Mouse (Mus musculus) adrenal gland, adult 8-10 months (tissue): ENCODE results near the gene Ccdc91. TPM values are rescaled to one million over a fixed set of nuclear protein-coding genes. Genes with fewer than 3 reads are reported as not detected.

Source experiments
- DNase-seq: peaks from one replicate; pipeline ENCODE4 v3.0.0; 2022
- total RNA-seq, 4 experiments: library from RNA; stranded (reverse); gene quantifications; 2 replicates each; pipeline ENCODE4 v1.2.4; 2022

Ccdc91 gene
- total RNA-seq, 4 experiments from 2014 or later = 56.0 to 70.2 (median 62.4) TPM

- DNase-seq = no peak
Observed at GRCm38 (mm10) chr6:147574454-147575182, 99.0 kb downstream of the Ccdc91 start.

DNA sequence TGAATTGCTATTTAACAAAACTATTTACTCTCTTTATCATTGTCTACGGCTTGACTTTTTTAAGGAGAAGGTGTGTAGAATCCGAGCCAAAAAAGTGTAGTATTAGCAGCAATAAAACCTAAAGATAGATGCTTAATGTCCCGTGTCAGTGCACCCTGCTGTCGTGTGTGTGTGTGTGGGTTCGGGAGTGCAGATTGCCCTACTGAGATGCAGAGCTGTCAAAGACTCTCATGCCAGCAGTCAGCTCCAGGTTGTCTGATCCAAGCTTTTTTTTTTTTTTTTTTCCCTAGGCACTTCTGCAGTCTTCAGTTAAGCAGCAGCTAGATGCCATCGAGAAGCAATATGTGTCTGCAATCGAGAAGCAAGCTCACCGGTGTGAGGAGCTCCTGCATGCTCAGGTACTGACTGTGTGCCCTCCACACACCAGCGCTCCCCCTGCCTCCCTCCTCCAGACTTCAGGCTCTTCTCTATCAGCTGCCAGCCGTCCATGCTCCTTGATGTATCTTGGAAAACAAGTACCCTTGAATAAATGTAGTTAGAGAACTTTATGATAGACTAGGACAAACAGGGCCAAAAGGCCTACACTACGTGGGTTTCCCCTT is 99.7 kb downstream of the Ccdc91 start:
- no peak for DNase-seq

GRCm38 (mm10) chr6:147587675-147588074 is 112.0 kb downstream of the Ccdc91 start:
- DNase-seq = no peak

GRCm38 (mm10) chr6:147606666-147607065 is 131.0 kb downstream of the Ccdc91 start:
- DNase-seq = no peak

- DNase-seq = no peak
Observed at GRCm38 (mm10) chr6:147607613-147608012, 132.0 kb downstream of the Ccdc91 start.

- no peak for DNase-seq
Observed at GRCm38 (mm10) chr6:147615306-147615705, 139.7 kb downstream of the Ccdc91 start.

- DNase-seq = no peak
Observed at GRCm38 (mm10) chr6:147623142-147623541, 147.5 kb downstream of the Ccdc91 start.

DNA sequence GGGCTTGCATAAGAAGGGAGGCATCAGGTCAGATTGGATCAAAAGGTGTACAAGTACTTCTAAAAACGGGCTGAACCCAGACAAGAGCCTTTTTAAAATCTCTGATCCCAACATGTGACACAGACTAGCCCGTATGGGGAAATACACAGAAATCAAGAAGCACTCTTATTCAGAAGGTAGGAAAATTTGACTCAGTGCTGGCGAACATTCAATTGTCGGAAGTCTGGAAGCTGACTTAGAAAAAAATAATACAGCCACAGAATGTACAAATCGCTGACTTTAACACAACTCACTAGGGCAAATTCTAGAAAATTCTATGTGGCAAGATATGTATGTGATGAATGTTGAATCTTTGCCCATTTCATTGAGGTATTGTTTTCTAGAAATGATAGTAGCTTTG is 160.8 kb downstream of the Ccdc91 start:
- DNase-seq = no peak

DNA sequence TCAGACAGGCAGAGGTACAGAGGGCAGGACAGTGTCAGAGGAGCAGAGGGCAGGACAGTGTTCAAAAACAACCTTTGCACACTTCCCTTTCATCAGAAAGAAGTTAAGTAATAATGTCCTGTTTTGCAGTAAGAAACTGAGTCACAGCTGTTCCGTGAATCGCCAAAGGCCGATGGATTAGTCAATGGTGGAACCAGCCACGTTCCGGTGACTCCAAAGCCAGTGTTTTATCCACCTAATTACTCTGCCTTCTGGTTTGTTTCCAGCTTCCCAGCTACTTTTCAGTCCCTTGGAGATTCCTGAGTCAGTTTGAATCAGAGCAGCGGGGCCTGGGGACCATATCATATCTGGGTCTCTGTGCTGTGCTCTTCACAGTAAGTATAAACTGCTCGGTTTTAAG is 168.2 kb downstream of the Ccdc91 start:
- DNase-seq = no peak

DNA sequence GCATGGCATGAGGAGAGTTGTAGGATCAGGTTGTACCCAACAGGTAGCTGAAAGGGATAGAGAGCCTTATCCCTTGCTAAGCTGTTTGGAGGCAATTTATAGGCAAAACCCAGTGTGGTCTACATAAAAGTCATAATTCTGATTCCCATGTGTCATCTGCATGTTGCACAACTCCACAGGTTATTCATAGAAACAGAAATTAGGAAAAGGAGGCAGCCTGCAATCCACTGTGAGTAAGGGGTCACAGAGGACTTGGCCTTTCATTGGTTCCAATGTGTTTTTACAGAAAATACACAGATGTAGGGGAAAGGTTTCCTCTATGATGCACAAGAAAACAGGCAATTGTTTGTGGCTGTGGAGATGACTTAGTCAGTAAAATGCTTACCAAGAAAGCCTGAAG is 168.8 kb downstream of the Ccdc91 start:
- no peak for DNase-seq

GRCm38 (mm10) chr6:147646401-147646968 is 170.9 kb downstream of the Ccdc91 start:
- DNase-seq = no peak

GRCm38 (mm10) chr6:147658025-147658424 is 182.4 kb downstream of the Ccdc91 start:
- DNase-seq = no peak

GRCm38 (mm10) chr6:147660718-147661117 is 185.1 kb downstream of the Ccdc91 start:
- no peak for DNase-seq

DNA sequence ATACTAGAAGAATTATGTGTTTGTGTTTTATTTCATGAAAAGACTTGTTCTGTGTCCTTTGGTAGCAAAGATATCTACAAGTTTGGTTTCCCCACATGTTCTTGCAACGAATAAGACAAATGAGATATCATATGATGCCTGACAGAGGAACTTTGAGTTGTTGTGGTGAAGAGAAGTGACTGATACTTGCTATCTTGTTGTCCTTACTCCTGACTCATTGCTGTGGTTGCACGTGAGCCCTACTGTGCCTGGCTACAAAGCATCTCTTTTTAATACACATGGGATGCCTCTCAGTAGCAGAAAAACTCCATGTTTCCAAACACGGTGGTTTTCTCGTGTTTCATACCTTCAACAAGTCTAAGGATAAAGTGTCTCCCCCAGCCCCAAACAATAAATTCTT is 186.2 kb downstream of the Ccdc91 start:
- no peak for DNase-seq

GRCm38 (mm10) chr6:147662610-147663009 is 187.0 kb downstream of the Ccdc91 start:
- DNase-seq = no peak

GRCm38 (mm10) chr6:147664339-147664738 is 188.7 kb downstream of the Ccdc91 start:
- peak; percentile 33 for DNase-seq

DNA sequence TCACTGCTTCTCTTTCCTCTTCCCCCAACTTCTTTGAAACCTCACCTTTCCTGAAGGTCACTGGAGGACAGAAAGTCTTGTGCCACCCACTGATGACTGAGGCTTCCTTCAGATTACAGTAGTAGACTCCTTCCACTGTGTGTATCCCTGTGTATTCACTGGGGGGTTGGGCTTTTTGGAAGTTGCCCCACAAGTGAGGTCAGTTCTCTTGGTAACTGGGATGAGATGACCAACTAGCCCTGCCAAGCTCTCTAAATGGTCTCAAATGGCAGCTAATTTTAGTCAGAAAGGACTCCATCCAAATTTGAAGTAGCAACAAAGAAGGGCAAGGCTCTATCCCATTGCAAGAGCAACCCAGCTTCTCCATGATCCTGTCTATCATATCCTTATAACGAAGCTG is 195.7 kb downstream of the Ccdc91 start:
- no peak for DNase-seq

DNA sequence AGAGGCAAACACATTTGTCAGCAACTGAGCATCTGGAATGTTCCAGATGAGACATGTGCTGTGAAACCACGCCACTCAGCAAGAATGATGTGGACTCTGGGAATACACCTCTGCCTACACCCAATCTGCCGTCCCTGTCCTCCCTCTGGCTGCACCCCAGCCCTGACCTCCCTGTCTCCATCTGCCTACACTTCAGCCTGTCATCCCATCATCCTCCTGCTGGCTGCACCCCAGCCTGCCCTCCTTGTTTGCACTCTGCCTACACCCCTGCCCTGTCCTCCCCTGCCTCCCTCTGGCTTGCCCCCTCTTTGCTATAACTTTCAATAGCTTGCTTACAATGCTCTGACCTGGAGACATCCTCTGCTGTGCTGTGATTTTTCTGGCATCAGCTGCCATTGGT is 196.9 kb downstream of the Ccdc91 start:
- DNase-seq = no peak

DNA sequence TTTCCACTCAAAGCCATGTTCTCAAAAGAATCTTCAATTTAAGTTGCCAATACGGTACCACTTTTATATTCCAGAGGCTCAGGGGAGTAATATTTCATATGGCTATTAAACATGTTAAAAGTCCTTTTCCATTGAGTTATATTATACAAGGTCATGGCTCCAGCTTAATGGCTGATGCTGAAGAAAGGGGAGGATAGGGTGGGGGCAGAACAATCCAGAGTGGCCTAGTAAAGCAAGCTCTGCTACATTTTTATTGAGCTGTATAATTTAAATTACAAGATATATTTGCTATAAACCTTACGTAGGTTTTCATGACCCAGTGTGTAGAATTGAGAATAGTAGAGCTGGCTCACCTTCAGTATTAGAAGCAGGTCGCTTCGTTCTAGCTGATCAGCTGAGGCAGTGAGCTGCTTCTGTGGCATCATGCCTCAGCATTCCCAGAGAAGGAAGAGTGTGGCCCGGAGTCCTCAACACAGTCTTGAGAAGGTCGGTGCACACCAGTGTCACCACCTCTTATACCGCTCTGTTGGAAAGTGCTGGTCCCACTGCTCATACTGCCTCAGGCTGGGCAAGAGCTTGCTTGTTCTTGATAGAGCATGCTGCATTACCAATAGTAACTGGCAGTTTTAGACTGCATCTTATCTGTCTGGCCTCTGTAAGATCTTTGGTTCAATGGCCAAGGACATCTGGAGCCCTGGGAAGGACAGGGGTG is 199.6 kb downstream of the Ccdc91 start:
- no peak for DNase-seq

DNA sequence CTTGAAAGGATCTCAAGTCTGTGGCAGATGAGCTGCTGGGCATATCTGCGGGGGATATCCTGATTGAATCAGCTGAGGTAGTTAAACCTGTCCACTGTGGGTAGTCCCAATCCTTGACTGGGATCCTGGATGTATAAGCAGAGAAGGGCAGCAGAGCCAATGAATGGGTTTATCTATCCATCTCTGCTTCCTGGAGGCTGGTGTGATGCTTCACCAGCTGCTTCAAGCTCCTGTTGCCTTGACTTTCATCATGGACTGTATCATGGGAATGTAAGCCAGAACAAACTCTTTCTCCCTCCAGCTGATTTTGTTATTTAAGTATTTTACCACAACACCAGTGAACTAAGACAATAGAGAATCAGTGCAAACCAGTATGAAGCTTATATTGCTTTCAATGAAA is 200.6 kb downstream of the Ccdc91 start:
- DNase-seq = no peak
